Mouse (Mus musculus): ENCODE measurements around the gene C1rl. TPM values are rescaled to one million over a fixed set of nuclear protein-coding genes. Genes with fewer than 3 reads are reported as not detected.
A peak's percentile ranks its signal among the peaks of the same experiment; 100 is the strongest.

The C1rl gene
- polyA plus RNA-seq, 1 experiment from 2014 or later = 1.4 TPM

DNA sequence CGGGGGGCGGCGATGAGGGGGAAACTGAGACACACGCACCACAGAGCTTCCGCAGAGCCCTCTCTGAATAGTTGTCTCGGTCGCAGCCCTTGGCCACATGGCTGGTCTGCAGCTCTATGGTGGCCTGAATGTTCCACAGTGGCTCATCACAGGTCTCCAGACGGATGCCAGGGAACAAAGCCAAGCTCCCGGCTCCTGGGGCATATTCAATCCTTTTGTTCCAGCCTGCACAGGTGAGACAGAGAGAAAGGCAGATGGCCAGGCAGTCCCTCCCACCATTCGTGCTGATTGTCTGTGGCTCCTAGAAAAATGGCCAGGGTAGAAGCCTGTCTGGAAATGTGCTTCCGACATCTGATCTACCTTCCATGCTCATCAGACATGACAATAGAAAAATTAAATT, 34.4 kb upstream of the C1rl start:
- TF ChIP-seq CTCF (IDR thresholded peaks at IDR 0.05; ENCODE audit: low read depth) (no peak), EP300 (optimal IDR thresholded peaks at IDR 0.05) (no peak)
- no peak for ATAC-seq (ENCODE audit: low FRiP score, low TSS enrichment)
- H3K27me3 ChIP-seq (ENCODE audit: control insufficient read depth, insufficient read depth, low read length) = no peaks in the 10 kb centered on the region
- H3K9me3 ChIP-seq (ENCODE audit: control insufficient read depth, low read length) = no peaks in the 10 kb centered on the region
- H3K4me3 ChIP-seq (ENCODE audit: low read depth, low read length) = no peak overlapping the region
- DNase-seq (ENCODE audit: low spot score) = no peak
- H3K4me1 ChIP-seq (replicated peaks; ENCODE audit: control insufficient read depth, insufficient read depth) = no peaks in the 10 kb centered on the region
- WGBS = 82% methylated on average over 11 of the region's 11 CpGs
- H3K36me3 ChIP-seq (ENCODE audit: control insufficient read depth, insufficient read depth, low read length) = no peaks in the 10 kb centered on the region
- no peak overlapping the region for H3K4me2 ChIP-seq (replicated peaks; ENCODE audit: low read depth)
- H3K9ac ChIP-seq (ENCODE audit: low read length) = no peak overlapping the region
- H3K27ac ChIP-seq (replicated peaks) = no peak overlapping the region

DNA sequence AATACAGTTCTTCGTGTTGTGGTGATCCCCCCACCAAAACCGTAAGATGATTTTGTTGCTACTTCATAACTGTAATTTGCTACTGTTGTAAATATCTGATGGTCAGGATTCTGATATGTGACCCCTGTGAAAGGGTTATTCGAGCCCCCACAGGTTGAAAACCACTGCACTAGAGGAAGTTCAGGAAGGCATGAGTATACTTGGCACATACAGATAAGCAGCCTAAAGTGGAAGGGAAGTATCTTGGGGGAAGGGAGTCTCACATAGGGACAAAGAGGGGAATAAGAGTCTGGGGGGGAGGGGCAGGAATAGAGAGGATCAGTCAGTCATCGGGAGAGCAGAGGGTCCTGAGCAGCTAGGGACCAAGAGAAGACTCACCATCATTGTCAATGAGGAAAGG, 33.5 kb upstream of the C1rl start:
- TF ChIP-seq EP300 (optimal IDR thresholded peaks at IDR 0.05) (no peak), CTCF (IDR thresholded peaks at IDR 0.05; ENCODE audit: low read depth) (no peak)
- 79% methylated on average over 4 of the region's 4 CpGs for WGBS
- no peak overlapping the region for H3K4me2 ChIP-seq (replicated peaks; ENCODE audit: low read depth)
- no peak overlapping the region for H3K4me3 ChIP-seq (ENCODE audit: low read depth, low read length)
- H3K27ac ChIP-seq (replicated peaks) = no peak overlapping the region
- DNase-seq (ENCODE audit: low spot score) (no peak), ATAC-seq (ENCODE audit: low FRiP score, low TSS enrichment) (no peak)
- H3K9ac ChIP-seq (ENCODE audit: low read length) = no peak overlapping the region
- no peaks in the 10 kb centered on the region for H3K27me3 ChIP-seq (ENCODE audit: control insufficient read depth, insufficient read depth, low read length)
- H3K36me3 ChIP-seq (ENCODE audit: control insufficient read depth, insufficient read depth, low read length) = no peaks in the 10 kb centered on the region
- H3K4me1 ChIP-seq (replicated peaks; ENCODE audit: control insufficient read depth, insufficient read depth) = no peaks in the 10 kb centered on the region
- H3K9me3 ChIP-seq (ENCODE audit: control insufficient read depth, low read length) = no peaks in the 10 kb centered on the region

DNA sequence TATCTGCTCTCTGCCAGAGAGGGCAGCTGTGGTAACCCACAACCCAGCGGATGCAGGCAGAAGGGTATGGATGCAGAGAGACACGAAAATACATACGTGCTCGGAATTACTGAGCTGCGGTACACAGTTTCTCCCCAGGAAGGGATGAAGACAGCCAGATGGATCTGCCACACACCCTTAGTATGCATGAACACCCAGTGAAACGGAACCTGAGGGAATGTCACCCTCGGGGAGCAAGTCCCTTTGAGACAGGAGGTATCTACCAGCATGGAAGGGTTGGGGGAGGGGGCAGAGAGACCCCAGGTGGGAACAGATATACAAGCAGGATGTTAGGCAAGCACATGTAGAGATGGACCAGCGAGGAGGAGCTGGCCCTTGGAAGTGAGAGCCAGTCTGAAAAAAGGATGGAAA, 29.0 kb upstream of the C1rl start:
- Histone ChIP-seq H3K4me1 (replicated peaks; ENCODE audit: control insufficient read depth, insufficient read depth) (no peaks in the 10 kb centered on the region), H3K4me2 (replicated peaks; ENCODE audit: low read depth) (peak overlapping the region; percentile 71; the same call in 1 of the 2 replicates), H3K9ac (ENCODE audit: low read length) (no peak overlapping the region), H3K27me3 (ENCODE audit: control insufficient read depth, insufficient read depth, low read length) (no peaks in the 10 kb centered on the region), H3K9me3 (ENCODE audit: control insufficient read depth, low read length) (no peaks in the 10 kb centered on the region), H3K27ac (replicated peaks) (no peak overlapping the region), H3K36me3 (ENCODE audit: control insufficient read depth, insufficient read depth, low read length) (no peaks in the 10 kb centered on the region), H3K4me3 (ENCODE audit: low read depth, low read length) (no peak overlapping the region)
- ATAC-seq (ENCODE audit: low FRiP score, low TSS enrichment) (no peak), DNase-seq (ENCODE audit: low spot score) (no peak)
- WGBS = 35% methylated on average over 8 of the region's 8 CpGs
- no peak for TF ChIP-seq CTCF (IDR thresholded peaks at IDR 0.05; ENCODE audit: low read depth)

DNA sequence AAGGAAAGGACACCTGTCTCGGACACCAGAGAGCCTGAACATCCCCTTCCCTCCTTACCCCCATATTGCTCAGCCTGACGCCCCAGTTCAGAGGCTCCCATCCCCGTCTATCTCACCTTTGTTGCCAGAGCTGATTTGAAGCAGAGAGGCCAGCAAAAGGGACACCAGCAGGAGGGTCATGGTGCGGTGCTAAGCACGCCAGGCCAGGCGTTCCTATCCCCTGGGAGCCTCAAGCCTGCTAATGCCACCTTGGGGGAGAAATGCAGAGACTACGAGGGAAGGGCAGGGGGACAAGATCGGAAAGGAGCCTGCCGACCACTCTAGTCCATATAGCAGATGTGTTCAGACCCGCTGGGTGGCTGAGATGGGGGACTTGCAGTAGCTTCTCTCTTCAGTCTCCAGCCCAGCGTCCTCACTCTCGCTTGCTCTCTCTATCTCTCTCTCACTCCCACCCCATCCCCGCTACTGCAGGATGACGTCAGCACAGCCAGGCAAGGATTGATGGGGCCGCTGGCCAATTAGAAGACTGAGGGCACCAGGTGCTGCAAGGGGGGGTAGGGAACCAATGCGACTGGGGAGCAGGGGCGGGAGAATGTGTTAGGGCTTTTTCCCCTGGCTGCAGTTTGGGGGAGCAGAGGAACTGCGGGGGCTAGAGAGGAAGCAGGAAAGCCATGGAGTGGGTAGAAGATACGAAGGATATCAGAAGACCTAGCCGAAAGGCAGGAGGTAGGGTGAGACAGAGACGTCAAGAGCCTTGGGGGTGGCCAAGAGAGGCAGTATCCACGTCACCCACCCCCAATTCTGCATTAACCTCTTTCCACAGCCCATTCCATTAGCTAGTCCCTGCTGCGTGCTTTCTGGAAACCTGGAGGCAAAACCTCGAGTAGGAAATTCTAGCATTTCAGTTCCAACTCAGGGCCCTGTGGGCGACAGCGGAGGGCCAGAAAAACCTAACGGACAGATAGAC, 28.3 kb upstream of the C1rl start, which contains the start of gene Clstn3:
Gene Clstn3, minus strand, starts transcription at position 490 of the 967 bp plus-strand sequence.
- Histone ChIP-seq H3K27me3 (ENCODE audit: control insufficient read depth, insufficient read depth, low read length) (no peaks in the 10 kb centered on the region), H3K9ac (ENCODE audit: low read length) (peak within 1 kb of the TSS; percentile 41), H3K9me3 (ENCODE audit: control insufficient read depth, low read length) (no peaks in the 10 kb centered on the region), H3K4me1 (replicated peaks; ENCODE audit: control insufficient read depth, insufficient read depth) (no peaks in the 10 kb centered on the region), H3K36me3 (ENCODE audit: control insufficient read depth, insufficient read depth, low read length) (no peaks in the 10 kb centered on the region), H3K4me3 (ENCODE audit: low read depth, low read length) (peak within 1 kb of the TSS; percentile 40), H3K4me2 (replicated peaks; ENCODE audit: low read depth) (peak within 1 kb of the TSS; percentile 71), H3K27ac (replicated peaks) (no peak within 1 kb of the TSS)
- 9% methylated on average over 27 of the region's 27 CpGs for WGBS
- TF ChIP-seq CTCF (IDR thresholded peaks at IDR 0.05; ENCODE audit: low read depth) (no peak), EP300 (optimal IDR thresholded peaks at IDR 0.05) (no peak)
- DNase-seq (ENCODE audit: low spot score) (peak; percentile 78), ATAC-seq (ENCODE audit: low FRiP score, low TSS enrichment) (peak; percentile 89)

DNA sequence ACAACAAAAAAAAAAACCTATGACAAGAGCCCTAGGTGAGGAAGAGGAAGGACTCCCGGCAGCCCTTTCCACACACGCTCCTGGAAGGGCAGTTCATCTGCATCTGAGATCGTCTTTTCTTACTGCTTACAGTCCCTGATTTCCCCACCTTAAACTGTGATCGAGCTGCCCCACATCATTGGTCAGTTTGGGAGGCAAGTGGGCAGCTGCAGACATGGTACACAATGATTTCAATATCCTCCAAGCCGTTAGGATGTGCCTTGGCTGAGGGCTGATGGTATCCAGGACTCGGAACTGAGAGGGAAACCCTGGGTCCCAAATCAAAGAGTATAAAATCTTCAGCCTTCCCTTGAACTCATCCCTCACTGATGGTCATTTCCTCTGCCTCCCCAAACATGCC, 27.6 kb upstream of the C1rl start:
- H3K27me3 ChIP-seq (ENCODE audit: control insufficient read depth, insufficient read depth, low read length) = no peaks in the 10 kb centered on the region
- WGBS = 48% methylated on average over 6 of the region's 6 CpGs
- peak overlapping the region; percentile 71; the same call in 1 of the 2 replicates for H3K4me2 ChIP-seq (replicated peaks; ENCODE audit: low read depth)
- ATAC-seq (ENCODE audit: low FRiP score, low TSS enrichment) (no peak), DNase-seq (ENCODE audit: low spot score) (no peak)
- no peak for TF ChIP-seq EP300 (optimal IDR thresholded peaks at IDR 0.05)
- TF ChIP-seq CTCF (IDR thresholded peaks at IDR 0.05; ENCODE audit: low read depth) = no peak
- no peaks in the 10 kb centered on the region for H3K36me3 ChIP-seq (ENCODE audit: control insufficient read depth, insufficient read depth, low read length)
- no peaks in the 10 kb centered on the region for H3K4me1 ChIP-seq (replicated peaks; ENCODE audit: control insufficient read depth, insufficient read depth)
- no peak overlapping the region for H3K27ac ChIP-seq (replicated peaks)
- no peaks in the 10 kb centered on the region for H3K9me3 ChIP-seq (ENCODE audit: control insufficient read depth, low read length)
- no peak overlapping the region for H3K9ac ChIP-seq (ENCODE audit: low read length)
- H3K4me3 ChIP-seq (ENCODE audit: low read depth, low read length) = no peak overlapping the region

DNA sequence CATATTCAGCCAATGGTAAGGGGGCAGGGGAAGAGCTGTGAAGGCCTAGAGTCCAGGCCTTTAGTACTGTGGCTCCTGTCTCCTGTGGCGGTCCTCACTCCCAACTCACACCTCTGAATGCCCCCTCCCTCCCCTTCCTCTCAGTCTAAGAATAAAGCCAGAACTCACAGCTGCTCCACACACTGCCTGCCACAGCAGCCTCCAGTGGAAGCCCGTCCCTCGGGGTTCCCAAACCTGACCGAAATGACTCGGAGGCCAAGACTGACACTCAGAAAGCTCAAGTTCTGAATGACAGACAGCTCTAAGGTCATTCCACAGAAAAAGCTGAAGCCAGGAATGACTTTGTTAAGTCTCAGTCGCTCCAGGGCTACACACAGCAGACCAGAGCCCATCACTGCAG, 27.2 kb upstream of the C1rl start:
- H3K4me2 ChIP-seq (replicated peaks; ENCODE audit: low read depth) = no peak overlapping the region

More for the DNA sequence above, 27.2 kb upstream of the C1rl start:
- TF ChIP-seq CTCF (IDR thresholded peaks at IDR 0.05; ENCODE audit: low read depth) (no peak), EP300 (optimal IDR thresholded peaks at IDR 0.05) (no peak)
- H3K36me3 ChIP-seq (ENCODE audit: control insufficient read depth, insufficient read depth, low read length) = no peaks in the 10 kb centered on the region
- no peak overlapping the region for H3K4me3 ChIP-seq (ENCODE audit: low read depth, low read length)
- no peaks in the 10 kb centered on the region for H3K4me1 ChIP-seq (replicated peaks; ENCODE audit: control insufficient read depth, insufficient read depth)
- DNase-seq (ENCODE audit: low spot score) (no peak), ATAC-seq (ENCODE audit: low FRiP score, low TSS enrichment) (no peak)
- no peaks in the 10 kb centered on the region for H3K27me3 ChIP-seq (ENCODE audit: control insufficient read depth, insufficient read depth, low read length)
- no peak overlapping the region for H3K9ac ChIP-seq (ENCODE audit: low read length)
- no peaks in the 10 kb centered on the region for H3K9me3 ChIP-seq (ENCODE audit: control insufficient read depth, low read length)
- 82% methylated on average over 6 of the region's 6 CpGs for WGBS
- H3K27ac ChIP-seq (replicated peaks) = no peak overlapping the region
